In genomic region chr4:79052723-79053122, GRCm38 (mm10) we compare ENCODE assay signal across 9 mouse cellular contexts.
DNase-seq lines count a peak whose midpoint lies in the region; ATAC-seq and TF ChIP-seq lines count a peak whose summit lies in the region.
"Had no signal": no experiment of that assay in that cellular context is flagged by ENCODE, and none has a peak within 500 bp of the region (broad histone marks: within the 10 kb centered on the region; RNA-seq: fewer than 3 reads in every experiment).

No protein-coding gene starts in this region.

- WGBS in heart, postnatal 0 days = 38% methylated on average over 5 of the region's 5 CpGs
- WGBS in heart, embryonic 10.5 days = 51% methylated on average over 5 of the region's 5 CpGs

- H3K27ac ChIP-seq in heart, postnatal 0 days (ENCODE audit: low read depth) = no peak overlapping the region
- no peak overlapping the region for H3K27ac ChIP-seq in heart, embryonic 10.5 days

- no peak for DNase-seq in heart, postnatal 0 days (ENCODE audit: low spot score)
- no peak for DNase-seq in heart, adult 11 months
- peak; percentile 49 for DNase-seq in brain, embryonic 18.5 days (ENCODE audit: low read depth, low spot score)
- peak; percentile 10 to 63 for DNase-seq in layer of hippocampus, adult 18-20 months (ENCODE audit: low spot score in 2 of 2)
- DNase-seq in retina, embryonic 14.5 days (ENCODE audit: low spot score) = peak; percentile 35
- DNase-seq in thymus, postnatal 4 days = no peak
- DNase-seq in heart, embryonic 10.5 days (ENCODE audit: low spot score) = no peak
- DNase-seq: kidney, postnatal 10 days had no signal

- no peaks in the 10 kb centered on the region for H3K36me3 ChIP-seq in heart, postnatal 0 days (replicated peaks; ENCODE audit: control insufficient read depth, insufficient read depth, low read length)
- H3K36me3 ChIP-seq in heart, embryonic 10.5 days = no peaks in the 10 kb centered on the region

- no peak overlapping the region for H3K4me3 ChIP-seq in heart, postnatal 0 days (ENCODE audit: low read depth, low read length)
- H3K4me3 ChIP-seq in heart, embryonic 10.5 days = no peak overlapping the region

- no peaks in the 10 kb centered on the region for H3K9me3 ChIP-seq in heart, postnatal 0 days (replicated peaks; ENCODE audit: control insufficient read depth, low read length)
- H3K9me3 ChIP-seq in heart, embryonic 10.5 days = no peaks in the 10 kb centered on the region

- H3K27me3 ChIP-seq in heart, postnatal 0 days (ENCODE audit: control insufficient read depth, insufficient read depth, low read length) = no peaks in the 10 kb centered on the region
- H3K27me3 ChIP-seq in heart, embryonic 10.5 days (ENCODE audit: insufficient read depth, poor library complexity, severe bottlenecking) = no peaks in the 10 kb centered on the region

- no peak for ATAC-seq in heart, postnatal 0 days (ENCODE audit: insufficient read depth, low read depth)
- ATAC-seq in CD4-positive, CD25-positive, alpha-beta regulatory T cell, adult 4 months = no peak

- TF ChIP-seq CTCF in heart, postnatal 0 days (IDR thresholded peaks at IDR 0.05; ENCODE audit: low read depth) = peak; percentile 41

- H3K4me1 ChIP-seq in heart, postnatal 0 days (ENCODE audit: control insufficient read depth, insufficient read depth) = no peaks in the 10 kb centered on the region
- H3K4me1 ChIP-seq in heart, embryonic 10.5 days = no peaks in the 10 kb centered on the region

- H3K4me2 ChIP-seq in heart, postnatal 0 days (ENCODE audit: low read depth, low read length) = no peak overlapping the region

- TF ChIP-seq EP300 in heart, postnatal 0 days (IDR thresholded peaks at IDR 0.05; ENCODE audit: low read depth) = no peak

- no peak overlapping the region for H3K9ac ChIP-seq in heart, postnatal 0 days (replicated peaks; ENCODE audit: low read depth, low read length)

Comparison
In these comparisons a context has a peak if more than half of its experiments do, and no peak if none do; other contexts are left out.
1. DNase-seq: peak in brain, embryonic 18.5 days (single experiment), layer of hippocampus, adult 18-20 months (2 of 2) and retina, embryonic 14.5 days (single experiment); none in heart, postnatal 0 days (single experiment), heart, adult 11 months (single experiment), thymus, postnatal 4 days (single experiment) and heart, embryonic 10.5 days (single experiment).